Mouse (Mus musculus) midbrain, embryonic 16.5 days (tissue): Measurements from ENCODE around the gene Anks1b. TPM values are rescaled to one million over a fixed set of nuclear protein-coding genes. Genes with fewer than 3 reads are reported as not detected.

Source experiments
- ATAC-seq: fragments of 200-750 bp; cut with Nextera tagmentation; 2 replicates; pipeline ENCODE4 v1.8.0; 2017; ENCODE audit warnings: moderate TSS enrichment
- H3K27ac ChIP-seq: fragments of 300-500 bp; sonication (generic); 2 replicates; pipeline ENCODE4 v1.5.1; 2014; ENCODE audit warnings: mild to moderate bottlenecking, low read length, mixed read lengths
- H3K27me3 ChIP-seq: fragments of 300-500 bp; sonication (generic); 2 replicates; pipeline ENCODE4 v1.6.1; 2014; ENCODE audit warnings: low read depth, low read length, mixed read lengths; ENCODE audit not compliant: control insufficient read depth, insufficient read depth
- H3K36me3 ChIP-seq: fragments of 300-500 bp; sonication (generic); 2 replicates; pipeline ENCODE4 v1.6.1; 2014; ENCODE audit warnings: mild to moderate bottlenecking, low read length, moderate library complexity, mixed read lengths; ENCODE audit not compliant: control insufficient read depth, insufficient read depth
- H3K4me1 ChIP-seq: fragments of 300-500 bp; sonication (generic); 2 replicates; pipeline ENCODE4 v1.6.1; 2014; ENCODE audit warnings: mild to moderate bottlenecking, low read length, mixed read lengths; ENCODE audit not compliant: control insufficient read depth, insufficient read depth
- H3K4me2 ChIP-seq: fragments of 300-500 bp; sonication (generic); 2 replicates; pipeline ENCODE4 v1.6.1; 2014; ENCODE audit warnings: mild to moderate bottlenecking, low read length, mixed read lengths
- H3K4me3 ChIP-seq: fragments of 300-500 bp; sonication (generic); 2 replicates; pipeline ENCODE4 v1.5.1; 2014; ENCODE audit warnings: low read depth, mild to moderate bottlenecking, low read length, moderate library complexity, mixed read lengths
- H3K9ac ChIP-seq: fragments of 300-500 bp; sonication (generic); 2 replicates; pipeline ENCODE4 v1.6.1; 2014; ENCODE audit warnings: low read depth, low read length, mixed read lengths
- H3K9me3 ChIP-seq: fragments of 300-500 bp; sonication (generic); replicated peaks from 2 replicates; pipeline ENCODE4 v1.6.1; 2014; ENCODE audit warnings: mild to moderate bottlenecking, low read length, mixed read lengths; ENCODE audit not compliant: control insufficient read depth, poor library complexity, severe bottlenecking
- WGBS: fragments of 180-500 bp; shearing (Covaris S2); extraction: QIAGEN DNeasy Blood & Tissue Kit; methylation state at CpG from one replicate; pipeline ENCODE4 v1.1.7; 2014; 5-methylcytosine and 5-hydroxymethylcytosine counted together
- polyA plus RNA-seq: library from polyadenylated mRNA; unstranded; fragments of >200 nt; fragmentation: Nextera tagmentation; extraction: Ambion mirVana; gene quantifications from 2 replicates; pipeline ENCODE4 v1.2.1, GENCODE M21; 2015

Gene Anks1b
- polyA plus RNA-seq, 1 experiment from 2014 or later, result 94.3 TPM

GRCm38 (mm10) chr10:90947608-90948373 is 1074.5 kb downstream of the Anks1b start:
- ATAC-seq, result no peak
- no peaks in the 10 kb centered on the region for H3K4me1 ChIP-seq
- no peaks in the 10 kb centered on the region for H3K9me3 ChIP-seq
- no peaks in the 10 kb centered on the region for H3K27me3 ChIP-seq
- WGBS, result 91% methylated on average over 18 of the region's 18 CpGs
- peaks cover 11% of the 10 kb centered on the region for H3K36me3 ChIP-seq
- no peak overlapping the region for H3K4me3 ChIP-seq
- H3K4me2 ChIP-seq, result no peak overlapping the region
- H3K27ac ChIP-seq, result no peak overlapping the region
- H3K9ac ChIP-seq, result no peak overlapping the region

DNA sequence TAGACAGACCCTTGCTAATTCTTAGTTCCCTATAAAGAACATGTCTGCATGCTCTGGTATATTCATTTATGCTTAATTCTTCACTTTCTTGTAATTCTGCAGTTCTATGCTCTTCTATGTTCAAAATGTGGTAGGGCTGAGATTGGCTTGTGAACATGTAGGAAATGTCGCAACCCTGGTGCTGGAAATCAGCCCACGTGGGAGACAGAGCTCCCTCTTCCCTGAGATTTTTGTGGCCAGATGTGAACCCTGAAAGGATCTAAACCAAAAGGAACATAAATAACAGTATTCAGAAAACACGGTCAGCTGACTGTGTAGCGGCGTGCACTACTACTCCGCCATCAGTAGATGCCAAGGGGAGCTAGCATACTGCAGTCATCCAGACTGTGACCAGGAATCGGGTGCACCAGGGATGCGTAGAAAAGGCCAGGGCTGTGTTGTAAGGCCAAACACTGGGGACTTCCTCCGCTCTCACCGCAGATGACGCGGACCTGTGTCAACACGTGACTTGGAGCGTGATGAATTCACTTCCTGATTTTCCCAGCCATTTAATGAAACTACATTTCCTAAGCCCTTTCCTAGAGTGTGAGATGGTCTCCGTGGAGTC is 1079.9 kb downstream of the Anks1b start:
- Histone ChIP-seq H3K9ac (no peak overlapping the region), H3K27ac (no peak overlapping the region), H3K9me3 (no peaks in the 10 kb centered on the region), H3K4me1 (no peaks in the 10 kb centered on the region), H3K4me3 (no peak overlapping the region), H3K36me3 (peaks cover 3% of the 10 kb centered on the region; the same call in 1 of the 2 replicates), H3K27me3 (no peaks in the 10 kb centered on the region), H3K4me2 (no peak overlapping the region)
- 93% methylated on average over 15 of the region's 15 CpGs for WGBS
- no peak for ATAC-seq

DNA sequence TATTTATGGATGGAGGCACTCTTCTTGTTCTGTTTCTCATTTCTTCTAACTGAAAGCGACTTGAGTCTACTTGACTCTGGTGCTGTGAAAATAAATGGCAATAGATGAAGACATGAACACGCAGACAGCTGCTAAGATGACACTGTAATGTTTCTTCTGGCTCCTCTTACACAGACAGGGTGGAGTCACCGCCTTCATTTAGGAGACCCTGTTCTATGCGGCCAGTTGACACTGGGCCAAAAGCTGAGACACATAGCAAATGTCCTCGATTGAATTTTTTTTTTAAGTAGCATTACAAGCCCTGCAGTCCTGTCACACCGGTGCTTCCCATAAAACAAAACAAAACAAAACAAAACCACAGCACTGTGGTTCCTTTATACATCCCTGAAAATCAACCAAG is 1080.5 kb downstream of the Anks1b start:
- Histone ChIP-seq H3K36me3 (peaks cover 5% of the 10 kb centered on the region; the same call in 1 of the 2 replicates), H3K9me3 (no peaks in the 10 kb centered on the region), H3K9ac (no peak overlapping the region), H3K4me2 (no peak overlapping the region), H3K27me3 (no peaks in the 10 kb centered on the region), H3K4me3 (no peak overlapping the region), H3K27ac (no peak overlapping the region), H3K4me1 (no peaks in the 10 kb centered on the region)
- ATAC-seq, result no peak
- WGBS, result 80% methylated on average over 6 of the region's 6 CpGs

DNA sequence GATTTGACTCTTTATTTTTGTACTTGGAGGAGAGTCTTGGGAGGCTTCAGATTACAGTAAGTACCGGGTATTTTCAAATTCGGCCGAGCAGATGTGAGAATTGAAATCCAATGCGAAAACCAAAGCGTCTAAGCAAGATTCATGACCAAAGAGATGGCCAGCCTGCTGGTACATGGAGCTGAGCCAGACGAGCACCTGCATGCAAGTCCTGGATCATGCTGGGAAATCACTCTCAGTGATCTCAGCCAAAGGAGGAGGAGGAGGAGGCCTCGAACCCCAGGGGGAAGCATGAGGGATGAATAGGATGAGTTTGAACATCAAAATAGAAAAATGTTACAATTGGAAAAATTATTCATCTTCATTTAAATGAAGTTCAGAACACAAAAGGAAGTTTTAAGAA is 1087.1 kb downstream of the Anks1b start:
- H3K4me2 ChIP-seq, result no peak overlapping the region
- no peak overlapping the region for H3K9ac ChIP-seq
- no peaks in the 10 kb centered on the region for H3K27me3 ChIP-seq
- no peaks in the 10 kb centered on the region for H3K4me1 ChIP-seq
- WGBS, result 75% methylated on average over 7 of the region's 7 CpGs
- no peak overlapping the region for H3K4me3 ChIP-seq
- H3K36me3 ChIP-seq, result peaks cover 4% of the 10 kb centered on the region
- ATAC-seq, result no peak
- no peak overlapping the region for H3K27ac ChIP-seq
- no peaks in the 10 kb centered on the region for H3K9me3 ChIP-seq

- WGBS, result 32% methylated on average over 9 of the region's 9 CpGs
- Histone ChIP-seq H3K4me3 (no peak overlapping the region), H3K9me3 (no peaks in the 10 kb centered on the region), H3K27ac (no peak overlapping the region), H3K4me2 (no peak overlapping the region), H3K27me3 (peaks cover 8% of the 10 kb centered on the region), H3K4me1 (peaks cover 2% of the 10 kb centered on the region; the same call in 1 of the 2 replicates), H3K36me3 (peaks cover 3% of the 10 kb centered on the region; the same call in 1 of the 2 replicates), H3K9ac (no peak overlapping the region)
- ATAC-seq, result no peak
Observed at GRCm38 (mm10) chr10:90964511-90964910, 1091.2 kb downstream of the Anks1b start.

GRCm38 (mm10) chr10:90965671-90966315 is 1092.5 kb downstream of the Anks1b start:
- H3K36me3 ChIP-seq, result 0 out of 2 replicates have a peak, but pooled peaks cover 3% of the 10 kb centered on the region
- H3K27ac ChIP-seq, result no peak overlapping the region
- no peak overlapping the region for H3K9ac ChIP-seq
- no peak overlapping the region for H3K4me3 ChIP-seq
- ATAC-seq, result no peak
- peaks cover 8% of the 10 kb centered on the region for H3K27me3 ChIP-seq
- 58% methylated on average over 14 of the region's 14 CpGs for WGBS
- H3K4me2 ChIP-seq, result no peak overlapping the region
- H3K4me1 ChIP-seq, result peaks cover 7% of the 10 kb centered on the region; the same call in 1 of the 2 replicates
- no peaks in the 10 kb centered on the region for H3K9me3 ChIP-seq

GRCm38 (mm10) chr10:90966821-90967220 is 1093.5 kb downstream of the Anks1b start:
- no peak overlapping the region for H3K27ac ChIP-seq
- H3K9me3 ChIP-seq, result no peaks in the 10 kb centered on the region
- peaks cover 7% of the 10 kb centered on the region; the same call in 1 of the 2 replicates for H3K4me1 ChIP-seq
- no peak overlapping the region for H3K4me3 ChIP-seq
- H3K36me3 ChIP-seq, result 0 out of 2 replicates have a peak, but pooled peaks cover 3% of the 10 kb centered on the region
- ATAC-seq, result no peak
- 23% methylated on average over 9 of the region's 9 CpGs for WGBS
- H3K27me3 ChIP-seq, result peaks cover 8% of the 10 kb centered on the region
- H3K9ac ChIP-seq, result no peak overlapping the region
- H3K4me2 ChIP-seq, result no peak overlapping the region

DNA sequence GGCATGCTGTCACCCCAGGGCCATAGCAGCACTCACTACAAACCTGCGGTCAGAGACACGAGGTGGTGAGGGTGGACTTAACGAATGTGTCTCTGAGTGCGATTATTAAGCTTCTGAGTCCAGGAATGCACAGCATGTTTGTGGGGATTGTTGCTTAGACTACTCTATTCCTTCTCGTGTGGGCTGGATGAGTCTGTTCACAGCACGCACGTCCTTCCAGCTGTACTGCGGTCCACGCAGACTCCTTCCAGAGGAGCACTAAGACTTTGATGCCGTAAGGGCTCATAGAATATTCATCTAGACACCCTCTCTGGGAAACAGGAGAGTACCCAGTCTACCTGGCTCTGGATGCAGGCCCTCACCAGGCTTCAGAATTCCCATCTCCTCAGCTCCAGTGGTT is 1094.9 kb downstream of the Anks1b start:
- WGBS, result 89% methylated on average over 10 of the region's 10 CpGs
- H3K27me3 ChIP-seq, result peaks cover 8% of the 10 kb centered on the region
- no peak for ATAC-seq
- H3K9me3 ChIP-seq, result no peaks in the 10 kb centered on the region
- no peak overlapping the region for H3K9ac ChIP-seq
- H3K4me3 ChIP-seq, result no peak overlapping the region
- H3K4me1 ChIP-seq, result peaks cover 7% of the 10 kb centered on the region; the same call in 1 of the 2 replicates
- no peak overlapping the region for H3K4me2 ChIP-seq
- H3K36me3 ChIP-seq, result 0 out of 2 replicates have a peak, but pooled peaks cover 3% of the 10 kb centered on the region
- H3K27ac ChIP-seq, result no peak overlapping the region
